8 mouse cellular contexts compared by ENCODE assay signal in genomic region chr9:113931375-113932099, GRCm38 (mm10). TPM values are rescaled to one million over a fixed set of nuclear protein-coding genes. Genes with fewer than 3 reads are reported as not detected.
A peak's percentile ranks its signal among the peaks of the same experiment; 100 is the strongest.
DNase-seq lines count a peak whose midpoint lies in the region; ATAC-seq and TF ChIP-seq lines count a peak whose summit lies in the region.

No protein-coding gene starts in this region.

- H3K27me3 ChIP-seq in G1E (ENCODE audit: insufficient read depth, low read length): no peaks in the 10 kb centered on the region
- no peaks in the 10 kb centered on the region for H3K27me3 ChIP-seq in forebrain, embryonic 11.5 days (ENCODE audit: control insufficient read depth, insufficient read depth, low read length)
- no peaks in the 10 kb centered on the region; the same call in 1 of the 2 replicates for H3K27me3 ChIP-seq in midbrain, embryonic 13.5 days

- H3K9ac ChIP-seq in forebrain, embryonic 11.5 days (ENCODE audit: low read length): peak overlapping the region; percentile 87
- peak overlapping the region; percentile 95 for H3K9ac ChIP-seq in midbrain, embryonic 13.5 days (replicated peaks)

- peaks cover 19% of the 10 kb centered on the region for H3K36me3 ChIP-seq in G1E (replicated peaks)
- no peaks in the 10 kb centered on the region for H3K36me3 ChIP-seq in forebrain, embryonic 11.5 days (ENCODE audit: control insufficient read depth, insufficient read depth, low read length)
- no peaks in the 10 kb centered on the region for H3K36me3 ChIP-seq in midbrain, embryonic 13.5 days

- H3K4me3 ChIP-seq in G1E (ENCODE audit: low read depth, low read length): peak overlapping the region; percentile 95
- H3K4me3 ChIP-seq in forebrain, embryonic 11.5 days (ENCODE audit: low read depth, low read length): peak overlapping the region; percentile 99
- peak overlapping the region; percentile 99 for H3K4me3 ChIP-seq in midbrain, embryonic 13.5 days (replicated peaks)

- H3K4me2 ChIP-seq in forebrain, embryonic 11.5 days (ENCODE audit: low read depth, low read length, severe bottlenecking): peak overlapping the region; percentile 86
- H3K4me2 ChIP-seq in midbrain, embryonic 13.5 days (replicated peaks): peak overlapping the region; percentile 96

- WGBS in forebrain, embryonic 11.5 days: under 1% methylated on average over 57 of the region's 91 CpGs
- WGBS in midbrain, embryonic 13.5 days: under 1% methylated on average over 74 of the region's 91 CpGs

- peak overlapping the region; percentile 80 for H3K27ac ChIP-seq in forebrain, embryonic 11.5 days (ENCODE audit: low read depth, low read length)
- H3K27ac ChIP-seq in midbrain, embryonic 13.5 days: peak overlapping the region; percentile 88

- DNase-seq in G1E (ENCODE audit: low spot score): no peak
- peak; percentile 32 to 52 for DNase-seq in adrenal gland, postnatal 36 days
- peak; percentile 76 for DNase-seq in forebrain, embryonic 11.5 days (ENCODE audit: low spot score)
- peak; percentile 8 for DNase-seq in heart, postnatal 25 days (ENCODE audit: low spot score)
- DNase-seq in left cerebral cortex, postnatal 4 days: peak; percentile 46
- peak; percentile 12 to 22 for DNase-seq in spleen, postnatal 14 days (ENCODE audit: low spot score in 2 of 2)

- peaks cover 48% of the 10 kb centered on the region for H3K4me1 ChIP-seq in G1E (ENCODE audit: insufficient read depth, low read depth, low read length)
- H3K4me1 ChIP-seq in forebrain, embryonic 11.5 days (replicated peaks; ENCODE audit: control insufficient read depth, insufficient read depth, low read length): peaks cover 6% of the 10 kb centered on the region; the same call in 1 of the 2 replicates
- H3K4me1 ChIP-seq in midbrain, embryonic 13.5 days (replicated peaks): peaks cover 50% of the 10 kb centered on the region

- ATAC-seq in G1E (ENCODE audit: extremely low read depth, insufficient number of reproducible peaks, low FRiP score, poor library complexity, severe bottlenecking): no peak
- peak; percentile 47 for ATAC-seq in forebrain, embryonic 11.5 days (replicated peaks; ENCODE audit: low FRiP score)
- ATAC-seq in midbrain, embryonic 13.5 days: peak; percentile 28
- ATAC-seq in activated CD4-positive, CD25-positive, alpha-beta regulatory T cell, adult 4 months: no peak

- intact Hi-C loops in heart, postnatal 25 days (cut with DNase I): loop anchor here (5.0 kb wide), 1 partner anchor 139 kb away; no protein-coding TSS in a partner anchor
- intact Hi-C loops in left cerebral cortex, postnatal 4 days (cut with DNase I): no loop called here

- no peaks in the 10 kb centered on the region for H3K9me3 ChIP-seq in G1E (replicated peaks)
- no peaks in the 10 kb centered on the region for H3K9me3 ChIP-seq in forebrain, embryonic 11.5 days (ENCODE audit: control insufficient read depth, low read length)
- H3K9me3 ChIP-seq in midbrain, embryonic 13.5 days: no peaks in the 10 kb centered on the region

- no peak for TF ChIP-seq CTCF in G1E (IDR thresholded peaks at IDR 0.05; ENCODE audit: low read depth, low read length)

RNA-seq across cellular contexts. Expression of gene Ubp1, which starts 0.8 kb away (rescaled TPM):
- total RNA-seq in G1E (2014; fragmentation: Nextera tagmentation): 147 and 169 TPM in 2 replicates
- 65.6 and 76.7 TPM in 2 replicates for total RNA-seq in G1E (2017)
- 50.3 and 75.0 TPM in 2 replicates for polyA plus RNA-seq in G1E (2012)
- 10 to 100 TPM; 53.6 to 54.6 TPM for total RNA-seq in adrenal gland, postnatal 36 days (2021)
- polyA plus RNA-seq in forebrain, embryonic 11.5 days (2014; fragmentation: Nextera tagmentation; extraction: Ambion mirVana): 51.7 and 52.5 TPM in 2 replicates
- total RNA-seq in heart, postnatal 25 days (2021): 10 to 100 TPM; 22.6 to 26.0 TPM
- total RNA-seq in left cerebral cortex, postnatal 4 days (2021): 10 to 100 TPM; 81.9 to 88.8 TPM
- 32.5 and 37.6 TPM in 2 replicates for polyA plus RNA-seq in midbrain, embryonic 13.5 days (2015; fragmentation: Nextera tagmentation; extraction: Ambion mirVana)
- polyA plus RNA-seq in activated CD4-positive, CD25-positive, alpha-beta regulatory T cell, adult 4 months (2017; shearing (Covaris generic)): 10 to 100 TPM; 28.6 to 34.6 TPM

Comparison
In these comparisons a context has a peak if more than half of its experiments do, and no peak if none do; other contexts are left out.
1. ATAC-seq: peak in forebrain, embryonic 11.5 days (single experiment) and midbrain, embryonic 13.5 days (single experiment); none in G1E (single experiment) and activated CD4-positive, CD25-positive, alpha-beta regulatory T cell, adult 4 months (single experiment).
2. Peak in every context shown above with its lines, with median percentiles within 50 percentile points of each other: H3K4me3 ChIP-seq.